Mouse (Mus musculus) heart, embryonic 16.5 days (tissue): ENCODE data around the gene Dhx34. TPM values are rescaled to one million over a fixed set of nuclear protein-coding genes. Genes with fewer than 3 reads are reported as not detected.

ENCODE experiments used
- ATAC-seq: fragments of 200-750 bp; cut with Nextera tagmentation; replicated peaks from 2 replicates; pipeline ENCODE4 v1.8.0; 2017; ENCODE audit warnings: moderate number of reproducible peaks; ENCODE audit not compliant: insufficient read depth, low FRiP score; ENCODE audit errors: extremely low read depth
- H3K27ac ChIP-seq: fragments of 300-500 bp; sonication (generic); 2 replicates; pipeline ENCODE4 v1.5.1; 2014; ENCODE audit warnings: mild to moderate bottlenecking, low read length, control low read depth, moderate library complexity
- H3K27me3 ChIP-seq: fragments of 300-500 bp; sonication (generic); 2 replicates; pipeline ENCODE4 v1.6.1; 2014; ENCODE audit warnings: low read length, mixed read lengths; ENCODE audit not compliant: control insufficient read depth, insufficient read depth
- H3K36me3 ChIP-seq: fragments of 300-500 bp; sonication (generic); 2 replicates; pipeline ENCODE4 v1.6.1; 2014; ENCODE audit not compliant: control insufficient read depth, insufficient read depth
- H3K4me1 ChIP-seq: fragments of 300-500 bp; sonication (generic); 2 replicates; pipeline ENCODE4 v1.6.1; 2014; ENCODE audit warnings: low read length, mixed read lengths; ENCODE audit not compliant: control insufficient read depth, insufficient read depth
- H3K4me2 ChIP-seq: fragments of 300-500 bp; sonication (generic); 2 replicates; pipeline ENCODE4 v1.6.1; 2014; ENCODE audit warnings: low read depth, mild to moderate bottlenecking, control low read depth, low read length
- H3K4me3 ChIP-seq: fragments of 300-500 bp; sonication (generic); 2 replicates; pipeline ENCODE4 v1.5.1; 2014; ENCODE audit warnings: mild to moderate bottlenecking, control low read depth, low read length
- H3K9ac ChIP-seq: fragments of 300-500 bp; sonication (generic); 2 replicates; pipeline ENCODE4 v1.6.1; 2014; ENCODE audit warnings: low read length, control low read depth
- H3K9me3 ChIP-seq: fragments of 300-500 bp; sonication (generic); replicated peaks from 2 replicates; pipeline ENCODE4 v1.6.1; 2016; ENCODE audit warnings: low read length; ENCODE audit not compliant: control insufficient read depth
- WGBS: fragments of 180-500 bp; shearing (Covaris S2); extraction: QIAGEN DNeasy Blood & Tissue Kit; methylation state at CpG from one replicate; pipeline ENCODE4 v1.1.7; 2014; 5-methylcytosine and 5-hydroxymethylcytosine counted together
- polyA plus RNA-seq: library from polyadenylated mRNA; unstranded; fragments of >200 nt; fragmentation: Nextera tagmentation; extraction: Ambion mirVana; gene quantifications from 2 replicates; pipeline ENCODE4 v1.2.1, GENCODE M21; 2015

Dhx34 gene
- polyA plus RNA-seq, 1 experiment from 2014 or later, result 10.8 TPM

DNA sequence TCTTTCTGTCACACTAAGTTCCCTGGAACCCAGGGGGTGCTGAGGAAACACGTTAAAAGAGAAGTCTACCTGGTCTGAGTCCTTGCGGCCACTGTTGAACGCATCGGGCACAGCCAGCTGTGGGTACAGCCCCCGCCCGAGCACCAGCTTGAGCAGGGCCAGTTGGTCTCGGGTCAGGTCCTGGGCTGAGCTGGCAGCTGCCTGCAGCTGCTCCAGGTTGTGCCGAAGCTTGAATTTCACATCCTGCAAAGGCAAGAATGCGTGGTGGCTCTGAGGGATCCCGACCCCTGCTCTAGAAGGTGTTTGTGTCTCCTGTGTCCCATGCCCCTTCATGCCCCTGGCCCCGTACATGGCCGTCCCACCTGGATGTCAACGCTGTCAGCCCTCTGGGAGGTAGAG is 18.3 kb downstream of the Dhx34 start:
- ATAC-seq, result no peak
- H3K27me3 ChIP-seq, result no peaks in the 10 kb centered on the region
- H3K36me3 ChIP-seq, result peaks cover 19% of the 10 kb centered on the region
- no peak overlapping the region for H3K4me2 ChIP-seq
- H3K4me3 ChIP-seq, result no peak overlapping the region
- no peaks in the 10 kb centered on the region for H3K4me1 ChIP-seq
- 90% methylated on average over 13 of the region's 13 CpGs for WGBS
- H3K9me3 ChIP-seq, result no peaks in the 10 kb centered on the region
- no peak overlapping the region for H3K27ac ChIP-seq
- no peak overlapping the region for H3K9ac ChIP-seq

DNA sequence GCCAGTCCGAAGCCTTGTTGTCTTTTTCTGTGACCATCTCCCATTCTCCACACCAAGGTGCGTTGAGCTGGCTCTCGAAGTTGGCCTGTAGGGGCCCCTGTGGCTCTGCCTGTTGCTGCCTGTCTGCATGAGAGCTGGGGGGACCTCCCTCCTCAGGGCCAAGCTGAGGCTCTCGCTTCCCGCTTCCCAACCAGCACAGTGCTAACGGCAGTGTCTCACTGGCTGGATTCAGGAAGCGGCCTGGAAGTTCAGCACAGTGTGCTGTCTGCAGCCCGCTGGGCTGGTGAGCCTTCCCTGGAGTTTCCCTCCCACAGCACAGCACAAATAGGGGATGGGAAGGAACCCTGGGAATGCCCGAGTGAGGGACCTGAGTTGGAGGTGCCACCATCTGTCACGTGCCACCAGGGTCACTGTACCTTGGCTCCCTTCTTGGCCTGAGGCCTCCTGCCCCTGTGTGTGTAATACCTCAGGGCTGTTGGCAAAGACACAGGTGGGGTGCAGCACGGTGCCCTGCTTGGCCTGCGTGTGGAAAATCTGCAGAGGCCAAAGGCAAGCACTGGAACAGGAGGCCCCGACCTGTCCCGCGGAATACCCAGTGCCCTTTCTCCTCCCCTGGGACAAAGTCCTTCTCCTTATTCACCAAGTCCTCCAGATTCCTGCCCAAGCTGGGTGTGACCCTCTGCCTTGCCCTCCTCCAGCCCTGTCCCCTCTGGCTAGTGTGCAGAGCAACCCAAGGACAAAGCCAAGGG is 18.9 kb downstream of the Dhx34 start:
- Histone ChIP-seq H3K4me3 (no peak overlapping the region), H3K36me3 (peaks cover 21% of the 10 kb centered on the region), H3K27ac (no peak overlapping the region), H3K4me2 (no peak overlapping the region), H3K27me3 (no peaks in the 10 kb centered on the region), H3K9ac (no peak overlapping the region), H3K9me3 (no peaks in the 10 kb centered on the region), H3K4me1 (no peaks in the 10 kb centered on the region)
- ATAC-seq, result no peak
- 80% methylated on average over 15 of the region's 15 CpGs for WGBS

DNA sequence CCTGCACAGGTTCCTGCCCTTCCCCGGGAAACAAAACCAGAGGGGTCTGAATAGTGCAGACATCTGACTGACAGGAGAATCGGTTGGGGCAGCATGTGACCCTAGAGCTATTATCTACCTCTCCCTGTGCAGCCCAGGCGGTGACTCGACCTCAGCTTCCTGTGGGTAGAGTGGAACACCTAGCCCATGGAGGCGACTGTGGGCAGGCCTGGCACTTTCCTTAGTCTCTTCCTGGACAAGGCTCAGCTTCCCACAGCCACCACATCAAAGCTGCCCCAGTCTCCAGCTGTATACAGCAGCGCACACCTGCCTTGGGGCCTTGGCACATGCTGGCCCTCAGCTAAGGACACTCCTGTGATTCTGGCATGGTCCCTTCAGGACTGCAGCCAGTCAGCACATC is 20.7 kb downstream of the Dhx34 start:
- Histone ChIP-seq H3K4me3 (no peak overlapping the region), H3K27ac (0 out of 2 replicates have a peak overlapping the region, but pooled peaks have one; percentile 37), H3K9me3 (no peaks in the 10 kb centered on the region), H3K36me3 (peaks cover 21% of the 10 kb centered on the region), H3K9ac (no peak overlapping the region), H3K4me2 (no peak overlapping the region), H3K27me3 (no peaks in the 10 kb centered on the region), H3K4me1 (no peaks in the 10 kb centered on the region)
- no peak for ATAC-seq
- 73% methylated on average over 6 of the region's 6 CpGs for WGBS

DNA sequence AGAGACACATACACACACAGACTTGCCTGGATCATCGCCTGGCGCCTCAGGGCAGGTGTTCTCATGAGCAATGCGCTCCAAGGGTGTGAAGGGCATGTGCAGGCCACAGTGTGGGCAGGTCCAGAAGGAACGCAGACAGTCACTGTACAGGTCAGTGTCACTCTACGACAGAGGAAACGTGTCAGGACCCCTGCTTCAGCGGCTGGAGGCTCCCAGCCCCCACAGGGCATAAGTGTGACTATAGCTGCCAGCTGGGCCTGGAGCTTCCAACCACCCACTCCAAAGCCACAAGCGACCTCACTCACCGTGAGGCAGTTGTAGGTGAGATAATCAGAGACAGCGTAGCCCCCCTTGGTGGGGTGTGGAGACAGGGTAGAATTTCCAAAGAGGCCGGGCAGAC is 23.3 kb downstream of the Dhx34 start:
- WGBS, result 80% methylated on average over 11 of the region's 11 CpGs
- no peak for ATAC-seq
- Histone ChIP-seq H3K9ac (no peak overlapping the region), H3K27ac (no peak overlapping the region; the same call in 1 of the 2 replicates), H3K27me3 (no peaks in the 10 kb centered on the region), H3K9me3 (no peaks in the 10 kb centered on the region), H3K36me3 (peaks cover 18% of the 10 kb centered on the region), H3K4me2 (no peak overlapping the region), H3K4me1 (no peaks in the 10 kb centered on the region), H3K4me3 (no peak overlapping the region)

DNA sequence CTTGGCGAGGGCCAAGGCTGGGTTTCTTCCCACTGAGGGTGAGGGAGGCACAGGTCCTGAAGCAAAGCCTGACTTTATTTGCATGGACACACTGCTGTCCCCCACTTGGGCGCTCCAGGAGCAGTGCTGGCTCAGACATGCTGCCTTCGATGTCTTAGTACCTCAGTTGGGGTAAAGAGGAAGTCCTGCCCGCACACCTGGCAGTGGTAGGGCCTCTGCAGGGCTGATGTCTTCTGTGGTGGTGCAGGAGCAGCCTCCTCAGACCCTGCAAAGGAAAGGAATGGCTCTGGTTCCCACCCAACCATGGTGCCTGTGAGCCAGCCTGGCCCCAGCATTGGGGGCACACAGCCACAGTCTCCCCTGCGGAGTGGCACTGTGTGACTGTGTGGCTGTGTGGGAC is 24.7 kb downstream of the Dhx34 start:
- Histone ChIP-seq H3K4me3 (no peak overlapping the region), H3K9me3 (no peaks in the 10 kb centered on the region), H3K4me2 (no peak overlapping the region), H3K4me1 (no peaks in the 10 kb centered on the region), H3K9ac (no peak overlapping the region), H3K27me3 (no peaks in the 10 kb centered on the region), H3K27ac (peak overlapping the region; percentile 30; the same call in 1 of the 2 replicates), H3K36me3 (peaks cover 15% of the 10 kb centered on the region)
- WGBS, result 64% methylated on average over 5 of the region's 5 CpGs
- ATAC-seq, result peak; percentile 10; the same call in 1 of the 2 replicates

DNA sequence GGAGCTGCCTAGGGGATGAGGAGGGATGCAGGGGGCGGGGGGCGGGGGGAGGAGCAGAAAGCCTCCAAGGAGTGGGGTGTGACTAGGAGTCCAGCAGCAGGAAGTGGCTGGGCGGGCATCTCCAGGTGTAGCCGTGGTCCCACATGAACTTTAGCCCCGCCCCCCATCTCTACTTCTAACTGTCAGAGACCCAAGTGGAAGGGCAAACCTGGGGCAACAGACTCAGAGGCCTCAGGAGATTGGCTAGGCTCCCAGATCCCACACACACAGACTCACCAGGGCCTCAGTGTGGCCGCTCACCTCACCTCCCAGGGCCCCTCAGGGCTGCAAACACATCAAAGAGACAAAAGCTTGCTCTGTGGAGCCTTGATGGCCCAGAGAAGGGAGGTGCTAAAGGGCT is 25.2 kb downstream of the Dhx34 start:
- Histone ChIP-seq H3K9ac (no peak overlapping the region), H3K27me3 (no peaks in the 10 kb centered on the region), H3K4me1 (no peaks in the 10 kb centered on the region), H3K27ac (no peak overlapping the region; the same call in 1 of the 2 replicates), H3K4me2 (no peak overlapping the region), H3K36me3 (peaks cover 11% of the 10 kb centered on the region), H3K4me3 (no peak overlapping the region), H3K9me3 (no peaks in the 10 kb centered on the region)
- ATAC-seq, result 0 out of 2 replicates have a peak, but pooled peaks have one; percentile 25
- WGBS, result 47% methylated on average over 6 of the region's 6 CpGs

DNA sequence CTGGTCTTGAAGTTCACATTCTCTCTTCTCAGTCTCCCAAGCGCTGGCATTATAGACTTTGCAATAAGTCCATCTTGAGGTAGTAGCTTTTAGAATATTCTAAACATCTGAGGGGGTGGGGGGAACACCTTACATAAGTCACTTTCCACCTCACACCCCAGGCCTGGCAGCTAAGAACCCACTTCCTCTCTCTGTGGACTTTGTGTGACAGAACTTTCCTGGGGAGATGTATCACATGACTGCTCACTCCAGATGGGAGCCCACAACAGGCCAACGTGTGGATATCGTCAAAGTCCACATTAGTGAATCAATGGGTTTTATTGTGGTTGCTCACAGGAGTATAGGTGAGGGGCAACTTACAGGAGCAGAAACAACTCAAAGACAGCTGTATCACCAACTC is 28.1 kb downstream of the Dhx34 start:
- 40% methylated on average over 3 of the region's 3 CpGs for WGBS
- no peak overlapping the region for H3K4me3 ChIP-seq
- no peak overlapping the region for H3K27ac ChIP-seq

DNA sequence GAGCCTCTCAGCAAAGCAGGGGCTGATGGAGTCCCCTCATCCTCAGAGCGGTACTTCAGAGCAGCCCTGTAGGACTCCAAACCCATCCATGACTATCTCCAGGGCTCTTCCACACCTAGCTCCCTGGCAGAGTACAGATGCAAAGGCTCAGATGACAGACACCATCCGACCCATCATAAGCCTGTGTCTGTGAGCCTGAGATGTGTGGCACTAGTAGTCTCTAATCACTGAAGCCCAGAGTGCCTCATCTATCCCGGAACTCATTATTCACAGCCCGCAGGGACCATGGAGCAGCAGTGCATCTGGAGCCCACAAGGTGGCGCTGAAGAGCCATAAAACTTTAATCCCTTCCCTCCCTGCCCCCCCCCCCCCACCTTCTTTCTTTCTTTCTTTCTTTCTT is 29.5 kb downstream of the Dhx34 start:
- Histone ChIP-seq H3K4me2 (no peak overlapping the region), H3K4me3 (no peak overlapping the region)
- ATAC-seq, result no peak

More for the DNA sequence above, 28.1 kb downstream of the Dhx34 start:
- Histone ChIP-seq H3K9me3 (no peaks in the 10 kb centered on the region), H3K36me3 (peaks cover 4% of the 10 kb centered on the region; the same call in 1 of the 2 replicates), H3K4me1 (no peaks in the 10 kb centered on the region), H3K27me3 (no peaks in the 10 kb centered on the region), H3K4me2 (no peak overlapping the region), H3K9ac (no peak overlapping the region)
- no peak for ATAC-seq

DNA sequence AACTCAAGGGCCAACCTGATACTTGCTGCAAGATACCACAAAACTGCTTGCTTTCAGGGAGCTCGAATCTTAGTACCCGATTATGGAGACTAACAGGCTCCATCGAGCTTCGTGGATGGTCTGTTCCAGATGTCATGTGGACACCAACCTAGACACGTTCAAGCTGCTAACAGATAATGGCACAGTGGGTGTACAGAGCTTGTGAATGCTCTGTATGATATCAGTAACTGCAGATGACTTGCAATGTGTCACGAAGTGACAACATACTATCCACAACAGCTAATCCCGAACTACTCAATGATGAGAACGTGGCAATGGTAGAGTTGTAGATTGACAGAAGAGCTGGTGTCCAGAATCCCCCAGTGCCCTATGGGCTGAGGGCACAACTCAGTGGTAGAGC is 34.3 kb downstream of the Dhx34 start:
- WGBS, result 72% methylated on average over 8 of the region's 8 CpGs
- Histone ChIP-seq H3K9ac (no peak overlapping the region), H3K4me1 (no peaks in the 10 kb centered on the region), H3K4me3 (no peak overlapping the region), H3K36me3 (no peaks in the 10 kb centered on the region), H3K27me3 (no peaks in the 10 kb centered on the region), H3K4me2 (no peak overlapping the region), H3K9me3 (no peaks in the 10 kb centered on the region), H3K27ac (no peak overlapping the region)
- ATAC-seq, result no peak

More for the DNA sequence above, 29.5 kb downstream of the Dhx34 start:
- H3K9me3 ChIP-seq, result no peaks in the 10 kb centered on the region
- no peaks in the 10 kb centered on the region for H3K27me3 ChIP-seq
- H3K4me1 ChIP-seq, result no peaks in the 10 kb centered on the region
- H3K36me3 ChIP-seq, result no peaks in the 10 kb centered on the region
- H3K27ac ChIP-seq, result no peak overlapping the region
- 17% methylated on average over 5 of the region's 5 CpGs for WGBS
- H3K9ac ChIP-seq, result no peak overlapping the region
